Mouse (Mus musculus) heart, adult 2 months (tissue): Measurements from ENCODE around the gene Tnrc18. TPM values are rescaled to one million over a fixed set of nuclear protein-coding genes. Genes with fewer than 3 reads are reported as not detected.

Experiments
- DNase-seq, 2 experiments: peaks; one replicate each; pipeline ENCODE4 v3.0.0; 2021
- H3K27ac ChIP-seq: fragments of 200-600 bp; 2 replicates; pipeline ENCODE4 v1.8.1; 2022
- H3K27me3 ChIP-seq: fragments of 200-500 bp; 2 replicates; pipeline ENCODE4 v1.6.1; 2012; ENCODE audit warnings: mild to moderate bottlenecking, low read length, inconsistent platforms, mixed read lengths; ENCODE audit not compliant: control insufficient read depth, insufficient read depth
- H3K36me3 ChIP-seq: fragments of 200-500 bp; 2 replicates; pipeline ENCODE4 v1.6.1; 2012; ENCODE audit warnings: low read length, inconsistent platforms; ENCODE audit not compliant: control insufficient read depth, insufficient read depth
- H3K4me1 ChIP-seq: fragments of 200-500 bp; 2 replicates; pipeline ENCODE4 v1.6.1; 2011; ENCODE audit warnings: low read length; ENCODE audit not compliant: control insufficient read depth, insufficient read depth
- H3K4me3 ChIP-seq: fragments of 200-600 bp; 2 replicates; pipeline ENCODE4 v1.8.1; 2022
- H3K79me2 ChIP-seq: fragments of 200-500 bp; replicated peaks from 2 replicates; pipeline ENCODE4 v1.6.1; 2012; ENCODE audit warnings: mild to moderate bottlenecking, inconsistent platforms, low read length, moderate library complexity, mixed read lengths; ENCODE audit not compliant: control insufficient read depth, insufficient read depth
- H3K9ac ChIP-seq: fragments of 200-500 bp; 2 replicates; pipeline ENCODE4 v1.6.1; 2012; ENCODE audit warnings: low read depth, mild to moderate bottlenecking, control low read depth, inconsistent platforms, low read length, mixed read lengths
- CTCF ChIP-seq: fragments of 200-600 bp; IDR thresholded peaks from 2 replicates; pipeline ENCODE4 v1.8.1; 2022; ENCODE audit warnings: antibody characterized with exemption, mild to moderate bottlenecking, moderate library complexity
- EP300 ChIP-seq: fragments of 200-500 bp; IDR thresholded peaks from 2 replicates; pipeline ENCODE4 v1.6.1; 2011; ENCODE audit warnings: low read depth, low read length, control low read depth; ENCODE audit not compliant: insufficient read depth
- POLR2A ChIP-seq: fragments of 200-500 bp; IDR thresholded peaks from 2 replicates; pipeline ENCODE4 v1.6.1; 2011; ENCODE audit warnings: mild to moderate bottlenecking, low read depth, low read length, control low read depth; ENCODE audit not compliant: insufficient read depth
- WGBS: fragments of 180-500 bp; shearing (Covaris S2); methylation state at CpG from one replicate; pipeline ENCODE4 v1.1.7; 2018; 5-methylcytosine and 5-hydroxymethylcytosine counted together
- intact Hi-C: fragments of 180-260 bp; cut with DNase I; formaldehyde crosslinking; loops from one replicate; pipeline ENCODE4 v1.15.1; 2025
- polyA plus RNA-seq: library from polyadenylated mRNA; depleted of rRNA; stranded (reverse); fragments of >200 nt; gene quantifications from 2 replicates; pipeline ENCODE4 v1.2.3, GENCODE M21; 2012
- total RNA-seq, 2 experiments: library from RNA; stranded (reverse); gene quantifications; 2 replicates each; pipeline ENCODE4 v1.2.3; 2021

Gene Tnrc18
- total and polyA plus RNA-seq, 3 experiments, result 18.5 to 60.3 (median 49.7) TPM

DNA sequence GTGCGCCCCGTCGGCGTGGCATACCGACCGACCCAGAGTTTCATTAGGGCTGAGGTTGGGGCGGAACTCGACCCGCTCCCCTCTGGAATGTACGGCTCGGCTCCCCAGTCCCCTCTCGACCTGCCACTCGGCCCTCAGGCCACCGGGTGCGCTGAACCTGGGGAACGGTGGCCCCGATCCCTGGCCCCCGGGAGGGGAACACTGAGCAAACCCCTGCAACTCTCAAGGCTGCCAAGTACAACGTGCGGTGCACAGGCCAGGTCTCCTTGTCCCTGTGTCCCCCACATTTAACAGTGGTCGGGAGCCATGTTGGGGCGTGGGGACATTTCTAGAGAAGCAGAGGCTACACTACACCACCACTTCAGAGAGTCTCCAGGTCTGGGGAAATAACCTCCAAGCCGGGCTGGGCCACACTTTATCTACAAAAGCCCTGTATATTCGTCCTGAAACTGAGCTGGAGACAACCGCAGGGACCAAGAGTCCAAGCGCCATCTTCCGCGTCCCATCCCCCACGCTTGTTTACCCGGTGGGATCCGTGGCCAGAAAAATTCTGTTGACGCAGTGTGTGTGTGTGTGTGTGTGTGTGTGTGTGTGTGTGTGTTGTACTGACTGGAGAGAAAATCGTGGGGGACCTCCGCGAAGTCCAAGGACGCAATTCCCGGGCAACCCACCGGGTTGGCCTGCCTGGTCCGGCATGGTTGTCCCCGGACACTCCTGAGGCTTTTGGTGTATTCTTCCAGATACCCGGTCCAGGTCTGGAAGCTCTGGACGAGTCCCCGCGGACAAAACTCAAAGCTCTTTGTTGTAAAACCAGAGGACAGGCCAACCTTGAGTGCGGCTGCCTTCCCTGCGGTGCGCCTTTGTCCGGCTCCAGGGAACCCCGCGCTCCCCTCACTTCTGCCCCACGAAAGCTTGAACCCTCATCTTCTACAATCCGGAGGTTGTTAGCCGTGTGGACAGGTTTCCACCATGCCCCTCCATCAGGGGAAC lies 3.1 kb upstream of the Tnrc18 start:
- under 1% methylated on average over 53 of the region's 53 CpGs for WGBS
- TF ChIP-seq CTCF (no peak), POLR2A (peak; percentile 47; the same call in 1 of the 2 replicates), EP300 (0 out of 2 replicates have a peak, but pooled peaks have one; percentile 10)
- Histone ChIP-seq H3K79me2 (no peaks in the 10 kb centered on the region), H3K9ac (peak overlapping the region; percentile 89), H3K4me3 (peak overlapping the region; percentile 76), H3K4me1 (no peaks in the 10 kb centered on the region; the same call in 1 of the 2 replicates), H3K27ac (peak overlapping the region; percentile 100), H3K36me3 (no peaks in the 10 kb centered on the region), H3K27me3 (no peaks in the 10 kb centered on the region)
- peak; percentile 80 to 85 for DNase-seq
- intact Hi-C loops, result loop anchor here (5.0 kb wide), 1 partner anchor 57 kb away; no protein-coding TSS in a partner anchor

DNA sequence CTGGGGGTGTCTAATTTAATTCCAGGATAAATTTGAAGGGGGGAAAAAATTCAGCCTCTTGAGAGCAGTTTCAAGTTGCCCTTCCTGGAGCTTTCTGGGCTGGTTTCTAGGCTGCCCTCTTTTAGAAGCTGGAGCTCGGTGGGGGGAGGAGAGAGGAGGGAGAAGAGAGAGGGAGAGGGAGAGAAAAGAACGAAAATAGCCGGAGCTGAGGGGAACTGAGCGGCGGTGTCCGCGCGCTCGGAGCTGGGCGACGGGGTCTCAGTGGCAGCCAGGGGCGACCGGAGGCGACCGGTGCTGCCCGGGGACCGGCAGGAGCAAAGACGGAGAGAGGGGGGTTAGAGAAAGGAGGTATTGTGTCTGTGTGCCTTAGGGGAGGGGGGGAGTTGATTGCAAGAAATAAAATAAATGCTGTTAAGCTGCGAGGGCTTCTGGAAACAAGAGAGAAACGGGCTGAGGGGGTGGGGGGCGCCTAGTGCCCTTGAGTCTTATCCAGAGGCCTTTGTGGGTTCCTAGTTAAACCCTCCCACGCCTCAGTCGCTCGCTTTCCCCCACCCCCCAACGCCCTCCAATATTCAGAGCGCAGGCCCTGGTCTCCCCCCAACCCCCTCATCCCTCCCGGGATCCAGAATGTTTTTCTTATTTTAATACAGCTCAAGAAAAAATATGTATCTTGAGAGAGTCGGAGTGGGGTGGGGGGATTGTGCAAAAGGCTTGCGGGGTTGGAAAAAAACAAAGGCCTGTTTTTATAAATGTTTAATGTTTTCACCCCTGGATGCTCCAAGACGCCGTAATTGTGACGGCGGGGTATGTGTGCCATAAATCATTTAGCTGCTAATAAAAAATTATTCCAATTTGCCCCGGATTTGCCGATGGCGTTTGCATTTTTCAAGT lies 2.2 kb upstream of the Tnrc18 start:
- H3K27ac ChIP-seq, result peak overlapping the region; percentile 100
- H3K4me1 ChIP-seq, result no peaks in the 10 kb centered on the region; the same call in 1 of the 2 replicates
- peak; percentile 71 to 79 for DNase-seq
- peak; percentile 25; the same call in 1 of the 2 replicates for TF ChIP-seq EP300
- TF ChIP-seq CTCF, result no peak
- peak; percentile 87 for TF ChIP-seq POLR2A
- under 1% methylated on average over 36 of the region's 36 CpGs for WGBS
- no peaks in the 10 kb centered on the region for H3K36me3 ChIP-seq
- 0 out of 2 replicates have a peak, but pooled peaks cover 3% of the 10 kb centered on the region for H3K79me2 ChIP-seq
- H3K9ac ChIP-seq, result peak overlapping the region; percentile 89
- no peaks in the 10 kb centered on the region for H3K27me3 ChIP-seq
- peak overlapping the region; percentile 76 for H3K4me3 ChIP-seq
- intact Hi-C loops, result loop anchor here (5.0 kb wide), 2 partner anchors 58 to 113 kb away; no protein-coding TSS in a partner anchor

DNA sequence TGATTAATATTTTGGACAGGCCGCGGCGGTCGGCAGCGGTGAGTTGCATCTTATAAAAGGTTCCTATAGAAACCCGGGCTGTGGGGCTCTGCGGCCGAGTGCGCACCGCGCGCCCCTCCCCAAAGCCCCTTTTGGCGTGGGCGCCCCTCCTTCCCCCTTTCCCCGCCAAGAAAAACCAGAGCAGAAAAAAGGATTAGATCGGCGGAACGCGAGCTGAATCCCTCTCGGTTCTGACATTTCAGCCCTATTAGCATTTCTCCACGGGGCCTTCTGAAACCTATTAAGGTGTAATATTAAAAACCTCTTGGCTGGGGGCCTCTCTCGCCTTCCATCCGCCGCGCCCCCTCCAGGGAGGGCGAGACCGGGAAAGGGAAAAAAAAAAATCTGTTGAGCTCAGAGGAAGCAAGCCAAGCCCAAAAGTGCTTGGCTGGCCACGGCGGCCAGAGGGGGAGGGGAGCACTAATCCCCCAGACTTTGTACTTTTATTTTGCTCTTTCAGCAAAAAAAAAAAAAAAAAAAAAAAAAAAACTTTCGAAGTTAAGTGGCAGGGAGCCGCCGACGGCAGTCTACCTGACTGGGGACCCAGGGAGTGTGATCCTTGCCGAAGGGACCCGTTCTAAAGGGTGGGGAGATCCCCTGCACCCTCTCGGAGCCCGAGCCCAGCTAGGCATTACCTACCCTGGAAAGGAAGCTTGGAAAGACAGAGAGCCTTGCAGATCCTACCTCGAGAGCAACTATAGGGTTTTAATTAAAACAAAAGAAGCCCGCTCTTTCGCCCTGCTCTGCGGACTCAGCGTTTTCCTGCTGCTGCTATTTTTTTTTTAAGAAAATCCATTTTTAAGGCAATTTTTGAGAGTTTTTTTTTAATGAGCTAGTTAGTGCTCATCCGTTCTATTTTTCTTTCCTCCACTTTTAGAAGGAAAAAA lies 1.2 kb upstream of the Tnrc18 start:
- Histone ChIP-seq H3K36me3 (no peaks in the 10 kb centered on the region), H3K27ac (peak overlapping the region; percentile 100), H3K79me2 (peaks cover 3% of the 10 kb centered on the region; the same call in 1 of the 2 replicates), H3K27me3 (no peaks in the 10 kb centered on the region), H3K9ac (peak overlapping the region; percentile 75), H3K4me3 (peak overlapping the region; percentile 76), H3K4me1 (no peaks in the 10 kb centered on the region; the same call in 1 of the 2 replicates)
- intact Hi-C loops, result loop anchor here (1.0 to 5.0 kb wide), 2 partner anchors 88 to 114 kb away; partner anchors contain the start of gene Actb
- DNase-seq, result peak; percentile 84 to 86
- under 1% methylated on average over 43 of the region's 43 CpGs for WGBS
- peak; percentile 30; the same call in 1 of the 2 replicates for TF ChIP-seq CTCF
- TF ChIP-seq EP300, result 0 out of 2 replicates have a peak, but pooled peaks have one; percentile 25
- peak; percentile 55; the same call in 1 of the 2 replicates for TF ChIP-seq POLR2A

GRCm38 (mm10) chr5:142816811-142817523 lies 495 bp downstream of the Tnrc18 start:
- under 1% methylated on average over 71 of the region's 71 CpGs for WGBS
- Histone ChIP-seq H3K27me3 (no peaks in the 10 kb centered on the region), H3K9ac (peak overlapping the region; percentile 96), H3K79me2 (peaks cover 8% of the 10 kb centered on the region; the same call in 1 of the 2 replicates), H3K4me1 (peaks cover 10% of the 10 kb centered on the region), H3K4me3 (peak overlapping the region; percentile 93), H3K27ac (peak overlapping the region; percentile 97), H3K36me3 (peaks cover 4% of the 10 kb centered on the region; the same call in 1 of the 2 replicates)
- DNase-seq, result peak; percentile 87
- TF ChIP-seq EP300, result no peak
- peak; percentile 51 for TF ChIP-seq CTCF
- intact Hi-C loops, result loop anchor here (5.0 kb wide), 1 partner anchor 115 kb away; no protein-coding TSS in a partner anchor
